Mouse (Mus musculus) neural tube, embryonic 11.5 days (tissue): ENCODE results near the gene 1110059E24Rik. TPM values are rescaled to one million over a fixed set of nuclear protein-coding genes. Genes with fewer than 3 reads are reported as not detected.

Experiments
- ATAC-seq: fragments of 200-750 bp; cut with Nextera tagmentation; 2 replicates; pipeline ENCODE4 v1.8.0; 2017; ENCODE audit warnings: moderate number of reproducible peaks, mild to moderate bottlenecking, moderate TSS enrichment, moderate library complexity; ENCODE audit not compliant: insufficient read depth, low FRiP score, low TSS enrichment
- DNase-seq: peaks from one replicate; pipeline ENCODE4 v3.0.0-alpha.2; 2015; ENCODE audit warnings: low spot score
- H3K27ac ChIP-seq: fragments of 300-500 bp; sonication (generic); 2 replicates; pipeline ENCODE4 v1.5.1; 2014; ENCODE audit warnings: low read depth, mild to moderate bottlenecking, low read length
- H3K27me3 ChIP-seq: fragments of 300-500 bp; sonication (generic); 2 replicates; pipeline ENCODE4 v1.6.1; 2014; ENCODE audit warnings: mild to moderate bottlenecking, low read length, mixed read lengths; ENCODE audit not compliant: control insufficient read depth, insufficient read depth
- H3K36me3 ChIP-seq: fragments of 300-500 bp; sonication (generic); 2 replicates; pipeline ENCODE4 v1.6.1; 2014; ENCODE audit warnings: mild to moderate bottlenecking, low read length, moderate library complexity, mixed read lengths; ENCODE audit not compliant: control insufficient read depth, insufficient read depth
- H3K4me1 ChIP-seq: fragments of 300-500 bp; sonication (generic); 2 replicates; pipeline ENCODE4 v1.6.1; 2014; ENCODE audit warnings: low read length, mixed read lengths; ENCODE audit not compliant: control insufficient read depth, insufficient read depth
- H3K4me2 ChIP-seq: fragments of 300-500 bp; sonication (generic); 2 replicates; pipeline ENCODE4 v1.6.1; 2014; ENCODE audit warnings: low read depth, mild to moderate bottlenecking, moderate library complexity
- H3K4me3 ChIP-seq: fragments of 300-500 bp; sonication (generic); 2 replicates; pipeline ENCODE4 v1.5.1; 2014; ENCODE audit warnings: low read depth, low read length
- H3K9ac ChIP-seq: fragments of 300-500 bp; sonication (generic); 2 replicates; pipeline ENCODE4 v1.6.1; 2014; ENCODE audit warnings: mild to moderate bottlenecking, low read length
- H3K9me3 ChIP-seq: fragments of 300-500 bp; sonication (generic); 2 replicates; pipeline ENCODE4 v1.6.1; 2016; ENCODE audit warnings: low read length; ENCODE audit not compliant: control insufficient read depth
- WGBS: fragments of 180-500 bp; shearing (Covaris S2); extraction: QIAGEN DNeasy Blood & Tissue Kit; methylation state at CpG from one replicate; pipeline ENCODE4 v1.1.7; 2014; 5-methylcytosine and 5-hydroxymethylcytosine counted together
- polyA plus RNA-seq: library from polyadenylated mRNA; unstranded; fragments of >200 nt; fragmentation: Nextera tagmentation; extraction: Ambion mirVana; gene quantifications from 2 replicates; pipeline ENCODE4 v1.2.1, GENCODE M21; 2014

The 1110059E24Rik gene
- polyA plus RNA-seq, 1 experiment from 2014 or later: 68.2 TPM

GRCm38 (mm10) chr19:21611725-21612575, 40.8 kb downstream of the 1110059E24Rik start:
- Histone ChIP-seq H3K36me3 (no peaks in the 10 kb centered on the region), H3K27ac (no peak overlapping the region), H3K4me1 (no peaks in the 10 kb centered on the region), H3K9ac (no peak overlapping the region), H3K4me3 (no peak overlapping the region), H3K4me2 (no peak overlapping the region), H3K27me3 (no peaks in the 10 kb centered on the region), H3K9me3 (no peaks in the 10 kb centered on the region)
- 94% methylated on average over 9 of the region's 9 CpGs for WGBS
- DNase-seq (no peak), ATAC-seq (no peak)

DNA sequence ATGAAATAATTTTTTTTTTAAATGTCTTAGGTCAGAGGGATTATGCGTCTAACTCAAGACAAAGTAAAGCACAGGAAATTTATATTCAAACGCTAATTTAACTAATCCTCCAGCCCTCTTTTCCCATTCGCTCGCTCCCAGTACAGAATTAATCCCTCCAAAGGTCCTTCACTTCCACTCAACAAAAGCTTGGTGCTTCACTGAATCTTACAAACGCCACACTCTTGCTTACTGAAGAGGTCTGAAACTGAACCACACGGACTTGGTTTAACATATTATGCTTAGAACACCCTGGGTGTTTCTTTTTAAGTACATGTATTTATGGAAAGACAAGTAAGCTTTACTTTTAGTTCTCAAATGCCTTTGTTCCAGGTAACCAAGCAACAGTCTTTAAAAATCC, 41.5 kb downstream of the 1110059E24Rik start:
- Histone ChIP-seq H3K4me2 (no peak overlapping the region), H3K27ac (no peak overlapping the region), H3K9me3 (no peaks in the 10 kb centered on the region), H3K9ac (no peak overlapping the region), H3K4me3 (no peak overlapping the region), H3K4me1 (no peaks in the 10 kb centered on the region), H3K36me3 (no peaks in the 10 kb centered on the region), H3K27me3 (no peaks in the 10 kb centered on the region)
- ATAC-seq (no peak), DNase-seq (no peak)
- WGBS: 74% methylated on average over 6 of the region's 6 CpGs

DNA sequence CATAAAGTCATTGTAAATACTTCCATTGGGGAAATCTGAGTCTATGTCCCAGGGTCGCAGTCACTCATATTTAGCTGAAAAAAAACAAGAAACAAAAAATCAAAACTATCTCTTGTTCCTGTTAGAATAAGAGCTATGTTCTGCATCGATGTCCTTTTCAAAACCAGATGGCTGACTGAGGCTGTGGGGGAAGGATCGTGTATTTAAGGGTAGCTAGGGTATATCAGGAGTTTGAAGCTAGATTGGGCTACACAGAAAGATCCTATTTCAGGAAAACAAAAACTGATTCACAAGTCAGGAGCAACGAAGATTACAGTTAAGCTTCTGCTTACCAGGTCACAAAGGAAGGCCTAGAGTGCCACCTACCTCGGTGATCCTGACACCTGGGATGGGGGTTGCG, 42.5 kb downstream of the 1110059E24Rik start:
- no peak overlapping the region for H3K9ac ChIP-seq
- 86% methylated on average over 6 of the region's 6 CpGs for WGBS
- ATAC-seq: no peak
- no peak for DNase-seq
- no peak overlapping the region for H3K27ac ChIP-seq
- H3K36me3 ChIP-seq: no peaks in the 10 kb centered on the region
- no peak overlapping the region for H3K4me3 ChIP-seq
- H3K4me1 ChIP-seq: no peaks in the 10 kb centered on the region
- H3K27me3 ChIP-seq: no peaks in the 10 kb centered on the region
- no peak overlapping the region for H3K4me2 ChIP-seq
- no peaks in the 10 kb centered on the region for H3K9me3 ChIP-seq

GRCm38 (mm10) chr19:21605294-21605693, 47.5 kb downstream of the 1110059E24Rik start:
- 97% methylated on average over 3 of the region's 3 CpGs for WGBS
- ATAC-seq: no peak
- Histone ChIP-seq H3K4me2 (no peak overlapping the region), H3K4me3 (no peak overlapping the region), H3K36me3 (no peaks in the 10 kb centered on the region), H3K27ac (no peak overlapping the region), H3K27me3 (no peaks in the 10 kb centered on the region), H3K4me1 (no peaks in the 10 kb centered on the region), H3K9ac (no peak overlapping the region), H3K9me3 (no peaks in the 10 kb centered on the region)
- DNase-seq: no peak

- no peak for ATAC-seq
- Histone ChIP-seq H3K27ac (no peak overlapping the region), H3K4me2 (no peak overlapping the region), H3K4me1 (no peaks in the 10 kb centered on the region), H3K9ac (no peak overlapping the region), H3K9me3 (no peaks in the 10 kb centered on the region), H3K36me3 (no peaks in the 10 kb centered on the region), H3K4me3 (no peak overlapping the region), H3K27me3 (no peaks in the 10 kb centered on the region)
- WGBS: 69% methylated on average over 3 of the region's 3 CpGs
- DNase-seq: no peak
These were observed 48.9 kb downstream of the 1110059E24Rik start for GRCm38 (mm10) chr19:21603836-21604235.

- WGBS: 48% methylated on average over 3 of the region's 3 CpGs
- no peaks in the 10 kb centered on the region for H3K9me3 ChIP-seq
- no peak overlapping the region for H3K27ac ChIP-seq
- ATAC-seq (no peak), DNase-seq (no peak)
- peaks cover 2% of the 10 kb centered on the region; the same call in 1 of the 2 replicates for H3K36me3 ChIP-seq
- H3K4me2 ChIP-seq: no peak overlapping the region
- H3K4me3 ChIP-seq: no peak overlapping the region
- H3K4me1 ChIP-seq: no peaks in the 10 kb centered on the region
- no peak overlapping the region for H3K9ac ChIP-seq
- H3K27me3 ChIP-seq: no peaks in the 10 kb centered on the region
These were observed 51.2 kb downstream of the 1110059E24Rik start for GRCm38 (mm10) chr19:21601541-21602101.

- Histone ChIP-seq H3K9me3 (no peaks in the 10 kb centered on the region), H3K4me1 (no peaks in the 10 kb centered on the region), H3K27ac (no peak overlapping the region), H3K27me3 (no peaks in the 10 kb centered on the region), H3K9ac (no peak overlapping the region), H3K4me2 (no peak overlapping the region), H3K36me3 (peaks cover 2% of the 10 kb centered on the region), H3K4me3 (no peak overlapping the region)
- no peak for ATAC-seq
- DNase-seq: no peak
- WGBS: 90% methylated on average over 8 of the region's 8 CpGs
These were observed 54.0 kb downstream of the 1110059E24Rik start for GRCm38 (mm10) chr19:21598659-21599352.

GRCm38 (mm10) chr19:21594676-21595075, 58.1 kb downstream of the 1110059E24Rik start:
- no peak for ATAC-seq
- H3K27ac ChIP-seq: no peak overlapping the region
- H3K27me3 ChIP-seq: no peaks in the 10 kb centered on the region
- no peak overlapping the region for H3K4me3 ChIP-seq
- no peaks in the 10 kb centered on the region for H3K4me1 ChIP-seq
- H3K9me3 ChIP-seq: no peaks in the 10 kb centered on the region
- no peak overlapping the region for H3K9ac ChIP-seq
- DNase-seq: no peak
- H3K36me3 ChIP-seq: peaks cover 2% of the 10 kb centered on the region
- no peak overlapping the region for H3K4me2 ChIP-seq
- WGBS: 93% methylated on average over 1 of the region's 1 CpGs
